Mouse (Mus musculus) spleen, postnatal 10 days (tissue): Measurements from ENCODE around the gene Wnt8b.

Experiments used
- DNase-seq, 2 experiments: peaks; one replicate each; pipeline ENCODE4 v3.0.0; 2021 to 2022; ENCODE audit warnings: low spot score in 2 of 2

Wnt8b gene

GRCm38 (mm10) chr19:44562652-44563206 is 69.5 kb downstream of the Wnt8b start, which contains the start of gene Hif1an:
TSS of gene Hif1an (plus strand) at chr19:44562850.
- DNase-seq = peak; percentile 91 to 95
